Mouse (Mus musculus): Measurements from ENCODE around the gene Eml6. TPM values are rescaled to one million over a fixed set of nuclear protein-coding genes. Genes with fewer than 3 reads are reported as not detected.

The Eml6 gene
- total RNA-seq, 2 experiments from 2014 or later = 21.6 to 25.0 TPM

DNA sequence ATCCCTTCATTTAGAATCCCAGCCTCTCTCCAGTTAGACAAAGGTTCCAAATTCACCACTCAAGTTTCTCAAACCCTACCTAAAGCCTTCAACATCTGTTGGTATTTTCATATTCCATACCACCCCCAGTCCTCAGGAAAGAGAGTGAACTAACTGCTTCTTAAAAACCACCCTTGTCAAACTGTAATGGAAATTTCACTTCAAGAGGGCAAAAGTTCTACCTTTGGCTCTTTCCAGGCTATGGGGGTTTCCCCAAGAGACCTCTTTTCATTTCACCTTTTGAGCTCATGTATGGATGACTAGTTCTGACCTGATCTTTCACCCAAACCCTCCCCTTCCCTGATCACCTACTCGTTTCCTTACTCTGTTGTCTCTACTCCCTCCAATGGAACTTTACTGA lies 226.0 kb downstream of the Eml6 start:
- DNase-seq = no peak
- intact Hi-C loops (cut with DNase I) = no loop called here

DNA sequence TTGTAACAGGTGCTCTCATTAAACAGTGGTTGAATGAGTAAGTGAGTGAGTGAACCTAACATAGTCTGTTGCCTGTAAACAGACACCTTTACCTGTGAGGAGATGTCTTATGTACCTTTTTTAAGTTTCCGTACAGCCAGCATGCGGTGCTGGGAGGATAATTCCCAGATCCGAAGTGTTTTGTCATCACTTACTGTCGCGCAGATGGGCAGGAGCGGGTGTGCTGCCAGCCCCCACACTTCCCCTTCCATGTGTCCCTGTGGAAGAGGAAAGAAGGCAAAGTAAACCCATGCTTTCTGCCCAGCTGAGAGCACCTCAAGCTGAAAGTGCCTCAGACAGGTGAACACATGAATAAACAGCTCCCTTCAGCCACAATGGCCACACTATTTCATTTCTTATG lies 230.7 kb downstream of the Eml6 start:
- DNase-seq = no peak
- intact Hi-C loops (cut with DNase I) = no loop called here

DNA sequence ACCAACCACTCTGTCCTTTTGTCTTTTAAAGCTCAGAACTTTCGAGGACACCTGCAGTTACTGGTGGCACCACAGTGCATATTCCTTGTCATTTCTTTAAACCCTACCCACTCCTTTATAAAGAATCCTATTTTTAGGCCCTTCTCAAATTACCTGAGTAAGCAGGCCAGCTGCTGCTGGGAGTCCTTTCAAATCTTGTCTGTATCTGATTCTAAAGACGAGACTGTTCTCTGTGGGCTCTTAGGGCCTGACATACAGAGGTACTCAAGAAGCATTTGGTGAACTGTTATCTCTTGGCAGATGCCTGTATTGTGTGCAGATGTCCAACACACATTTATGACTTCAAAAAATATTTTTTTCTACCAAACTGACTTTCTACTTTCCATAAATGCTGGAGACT lies 231.4 kb downstream of the Eml6 start:
- intact Hi-C loops (cut with DNase I) = no loop called here
- no peak for DNase-seq

DNA sequence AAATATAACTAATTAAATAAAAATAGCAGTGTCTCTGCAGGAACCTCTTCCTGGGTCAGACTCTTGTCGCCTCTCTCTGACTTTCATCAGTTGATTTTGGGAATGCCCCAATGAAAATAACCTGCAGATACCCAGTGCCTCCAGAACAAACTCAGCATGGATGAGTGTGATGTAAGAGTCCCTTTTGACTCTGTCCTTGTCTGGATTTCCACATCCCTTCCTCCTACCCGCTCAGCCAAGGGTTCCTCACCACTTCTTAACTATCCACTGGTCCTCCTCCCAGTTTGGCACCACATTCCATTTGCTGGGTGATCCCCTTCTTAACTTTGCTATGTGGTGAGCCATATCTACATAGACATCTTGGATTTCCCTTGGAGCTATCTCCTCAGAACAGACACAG lies 235.0 kb downstream of the Eml6 start:
- no peak for DNase-seq
- intact Hi-C loops (cut with DNase I) = no loop called here

DNA sequence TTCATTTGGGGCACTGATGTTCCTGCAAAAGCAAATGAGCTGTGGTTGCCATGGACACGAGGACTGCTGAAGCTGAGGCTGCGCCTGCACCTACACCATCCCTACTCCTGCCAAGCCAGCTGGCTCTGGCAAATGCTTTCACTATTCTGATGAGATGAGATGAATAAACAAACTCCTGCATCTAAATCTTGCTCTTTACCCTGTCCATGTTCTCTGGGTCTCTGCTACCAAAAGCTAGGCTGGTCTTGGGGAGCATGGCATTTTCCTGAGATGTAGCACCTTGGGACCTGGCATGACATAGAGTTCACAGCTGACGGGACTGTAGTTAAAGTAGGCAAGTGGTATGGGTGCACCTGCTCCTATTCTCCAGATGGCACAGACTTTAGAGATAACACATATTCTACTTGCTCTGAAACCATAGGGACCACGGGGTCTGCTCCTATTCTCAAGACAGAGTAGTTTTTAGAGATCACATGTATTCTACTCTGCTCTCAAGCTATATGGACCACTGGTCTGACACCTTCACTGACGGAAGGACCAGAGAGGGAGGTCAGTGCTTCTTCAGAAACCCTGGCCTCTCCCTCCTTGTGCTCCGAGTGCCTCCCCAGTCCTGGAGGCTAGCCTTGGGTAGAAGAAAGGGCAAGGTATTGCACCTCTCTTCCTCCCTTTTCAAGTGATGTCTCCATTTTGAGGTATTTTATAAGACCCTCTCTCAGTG lies 236.8 kb downstream of the Eml6 start:
- intact Hi-C loops (cut with DNase I) = no loop called here
- peak; percentile 55 for DNase-seq

DNA sequence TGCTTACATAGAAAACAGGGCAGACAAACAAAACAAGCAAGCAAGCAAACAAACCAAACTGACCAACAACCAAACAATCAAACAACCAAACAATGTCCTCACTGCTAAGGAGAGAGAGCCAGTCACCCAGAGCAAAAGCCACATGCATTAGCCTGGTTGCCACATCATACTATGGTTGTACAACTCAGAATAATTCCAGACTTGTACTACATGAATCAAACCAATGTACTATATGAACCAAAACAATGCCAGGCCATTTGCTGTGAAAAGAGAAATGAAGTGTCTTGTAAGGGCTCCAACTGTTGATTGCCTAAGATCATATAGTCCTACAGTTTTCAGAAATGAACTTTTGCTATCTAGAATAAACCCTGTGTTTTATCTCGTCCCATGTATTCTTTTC lies 237.3 kb downstream of the Eml6 start:
- DNase-seq = no peak
- intact Hi-C loops (cut with DNase I) = no loop called here

DNA sequence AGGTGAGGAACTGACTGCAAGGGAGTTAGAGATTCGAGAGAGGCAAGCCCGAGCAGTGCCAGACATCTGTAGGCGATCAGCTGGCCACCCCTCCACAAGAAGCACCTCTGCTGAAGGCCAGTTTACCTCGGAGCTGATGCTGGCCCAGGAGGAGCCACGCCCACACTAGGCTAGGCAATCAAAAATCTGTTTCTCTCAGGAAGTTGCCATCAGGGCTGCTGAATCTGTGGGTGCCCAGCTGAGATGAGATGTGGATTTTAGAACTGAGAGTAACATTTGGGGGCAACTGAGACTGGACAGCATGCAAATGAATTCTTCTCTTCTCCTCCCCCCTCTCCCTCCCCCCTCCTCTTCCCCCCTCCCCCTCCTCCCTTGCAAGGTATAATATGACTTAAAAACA lies 238.4 kb downstream of the Eml6 start:
- no peak for DNase-seq
- intact Hi-C loops (cut with DNase I) = no loop called here

DNA sequence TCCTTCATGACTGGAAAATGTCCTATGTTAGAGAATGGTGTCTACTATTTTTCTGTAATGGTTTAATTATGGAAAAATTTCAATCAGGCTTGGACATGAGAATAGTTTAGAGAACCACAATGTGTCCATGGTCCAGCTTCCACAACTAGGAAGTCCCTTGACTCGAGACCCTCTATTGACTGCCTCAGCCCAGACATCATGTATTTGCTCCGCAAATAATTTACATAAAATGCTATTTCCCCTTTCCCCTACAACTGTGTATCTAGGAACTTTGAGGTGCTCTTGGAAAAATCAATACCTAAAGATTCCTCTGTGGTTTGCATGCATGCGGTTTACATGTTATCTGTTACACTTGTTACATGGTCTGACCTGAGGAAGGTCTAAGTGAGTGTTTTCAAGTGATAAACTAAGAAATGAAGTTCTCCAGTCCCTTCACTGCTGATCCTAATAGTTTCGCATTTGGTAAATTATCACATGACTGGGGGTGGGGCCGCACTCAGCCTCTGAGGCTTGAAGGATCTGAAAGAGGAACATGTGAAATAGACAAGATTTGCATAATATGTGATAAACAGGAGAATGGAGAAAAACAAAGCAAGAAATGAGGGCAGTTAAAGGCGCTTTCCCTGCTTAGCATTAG lies 239.1 kb downstream of the Eml6 start:
- DNase-seq = no peak
- intact Hi-C loops (cut with DNase I) = no loop called here

DNA sequence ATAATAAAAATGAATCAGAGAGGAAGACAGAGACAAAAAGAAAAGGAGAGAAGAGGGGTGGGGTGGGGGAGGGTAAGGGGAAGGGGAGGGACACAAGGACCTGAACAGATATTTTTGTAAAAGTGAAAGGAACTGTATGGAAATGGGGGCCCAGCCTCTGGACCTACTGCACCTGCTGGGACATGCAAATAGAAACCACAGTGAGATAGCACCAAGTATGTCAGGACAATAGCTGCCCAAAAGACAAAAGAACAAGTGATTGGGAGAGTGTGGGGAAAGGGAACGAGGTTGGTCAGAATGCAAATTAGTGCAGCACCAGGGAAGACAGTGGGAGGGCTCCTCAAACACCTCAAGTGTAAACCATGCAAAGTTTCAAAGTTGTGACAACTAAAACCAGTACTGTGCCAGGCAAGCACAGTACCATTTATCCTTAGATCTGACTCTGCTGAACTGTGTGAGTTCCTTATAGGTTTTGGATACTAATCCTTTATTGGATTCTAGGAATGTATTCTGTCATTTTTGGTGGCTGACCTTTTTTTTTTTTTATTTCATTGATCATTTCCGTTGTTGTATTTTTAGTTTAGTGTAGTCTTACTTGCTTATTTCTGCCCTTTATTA lies 246.3 kb downstream of the Eml6 start:
- no peak for DNase-seq
- intact Hi-C loops (cut with DNase I) = no loop called here

DNA sequence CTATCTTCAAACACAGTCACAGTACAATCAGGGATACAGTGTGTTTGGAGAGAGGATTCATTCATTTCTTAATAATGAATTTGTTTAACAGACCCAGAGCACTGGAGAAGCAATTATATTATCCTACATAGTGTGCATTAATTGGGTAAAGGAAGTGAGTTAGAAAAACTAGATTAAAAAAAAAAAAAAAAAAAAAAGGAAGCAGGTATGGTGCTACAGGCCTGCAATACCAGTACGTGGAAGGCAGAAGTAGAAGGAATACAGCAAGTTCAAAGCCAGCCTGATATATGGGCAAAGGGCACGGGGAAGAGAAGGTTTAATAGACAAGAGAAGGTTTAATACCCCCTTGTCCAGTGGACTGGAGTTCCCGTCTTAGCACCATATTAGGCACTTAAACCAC lies 246.9 kb downstream of the Eml6 start:
- intact Hi-C loops (cut with DNase I) = no loop called here
- no peak for DNase-seq

DNA sequence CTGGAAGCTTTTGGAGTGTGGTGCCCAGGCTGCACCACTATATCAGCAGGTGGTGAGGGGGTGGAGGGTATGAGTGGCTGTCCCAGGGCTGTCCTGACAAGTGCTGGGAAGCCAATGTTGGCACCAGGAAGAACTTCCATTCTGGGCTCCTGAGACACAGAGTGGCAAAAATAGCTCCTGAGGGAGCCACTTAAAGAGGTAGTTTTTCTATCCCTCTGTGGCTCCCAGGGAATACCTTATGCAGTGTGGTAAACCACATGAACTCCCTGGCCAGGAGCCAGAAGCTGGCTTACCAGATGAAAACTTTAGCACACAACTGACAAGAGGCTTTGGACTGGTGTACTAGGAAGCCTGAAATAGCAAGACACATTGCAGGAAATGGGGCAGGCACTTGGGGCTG lies 247.9 kb downstream of the Eml6 start:
- DNase-seq = no peak
- intact Hi-C loops (cut with DNase I) = no loop called here

DNA sequence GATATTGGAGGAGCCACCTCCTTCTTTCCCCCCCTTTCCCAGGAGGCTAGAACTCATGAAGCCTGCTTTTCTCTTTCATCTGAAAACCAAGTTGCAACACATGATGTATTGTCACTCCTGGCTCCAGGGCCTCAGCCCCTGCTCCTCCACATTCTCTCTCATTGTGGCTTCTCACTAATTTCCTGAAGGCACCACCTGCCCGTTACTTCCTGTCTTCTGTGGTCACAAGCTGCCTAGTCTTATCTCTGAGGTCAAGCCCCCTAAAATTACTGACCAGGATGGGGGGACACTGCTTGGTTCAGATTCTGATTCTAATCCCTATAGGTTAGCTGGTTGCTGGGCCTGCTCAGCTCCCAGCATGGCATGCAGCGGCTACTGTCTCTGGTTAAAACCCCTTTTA lies 251.1 kb downstream of the Eml6 start:
- DNase-seq = no peak
- intact Hi-C loops (cut with DNase I) = no loop called here

DNA sequence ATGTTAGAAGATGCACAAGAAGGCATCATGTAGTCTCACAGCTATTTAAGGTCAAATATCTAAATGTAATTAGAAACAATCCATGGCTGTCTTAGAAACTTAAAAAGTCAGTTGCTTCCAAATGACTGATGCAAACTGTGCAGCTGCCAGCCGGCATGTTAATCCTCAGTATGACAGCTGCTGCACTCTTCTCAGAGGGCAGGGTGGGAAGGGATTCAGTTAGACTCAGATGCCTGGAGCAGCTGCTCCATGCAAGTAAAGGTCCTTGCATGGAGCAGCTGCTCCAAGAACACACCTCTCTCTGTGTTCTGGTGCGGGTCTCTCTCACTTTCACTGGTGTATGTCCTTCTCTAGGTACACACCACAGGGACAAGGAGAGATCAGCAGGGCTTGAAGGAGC lies 251.5 kb downstream of the Eml6 start:
- peak; percentile 41 for DNase-seq
- intact Hi-C loops (cut with DNase I) = no loop called here

DNA sequence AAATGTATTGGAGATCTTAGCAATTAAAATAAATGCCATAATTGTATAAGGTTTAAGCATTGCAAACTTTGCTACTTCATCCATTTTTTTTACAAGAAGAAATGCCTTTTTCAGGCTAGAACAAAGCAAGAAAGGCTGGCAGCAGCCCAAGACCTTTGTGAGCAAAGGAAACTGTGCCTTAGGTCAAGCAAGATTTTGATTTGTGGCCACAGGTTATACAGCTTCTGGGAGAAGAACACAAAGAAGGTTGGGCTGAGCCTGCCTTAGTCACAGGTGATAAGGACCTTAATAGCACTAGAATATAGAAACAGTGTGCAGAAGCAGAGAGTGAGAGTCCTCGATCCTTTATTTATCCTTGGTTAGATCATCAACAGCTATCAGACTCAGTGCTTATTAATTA lies 253.6 kb downstream of the Eml6 start:
- DNase-seq = no peak
- intact Hi-C loops (cut with DNase I) = no loop called here

DNA sequence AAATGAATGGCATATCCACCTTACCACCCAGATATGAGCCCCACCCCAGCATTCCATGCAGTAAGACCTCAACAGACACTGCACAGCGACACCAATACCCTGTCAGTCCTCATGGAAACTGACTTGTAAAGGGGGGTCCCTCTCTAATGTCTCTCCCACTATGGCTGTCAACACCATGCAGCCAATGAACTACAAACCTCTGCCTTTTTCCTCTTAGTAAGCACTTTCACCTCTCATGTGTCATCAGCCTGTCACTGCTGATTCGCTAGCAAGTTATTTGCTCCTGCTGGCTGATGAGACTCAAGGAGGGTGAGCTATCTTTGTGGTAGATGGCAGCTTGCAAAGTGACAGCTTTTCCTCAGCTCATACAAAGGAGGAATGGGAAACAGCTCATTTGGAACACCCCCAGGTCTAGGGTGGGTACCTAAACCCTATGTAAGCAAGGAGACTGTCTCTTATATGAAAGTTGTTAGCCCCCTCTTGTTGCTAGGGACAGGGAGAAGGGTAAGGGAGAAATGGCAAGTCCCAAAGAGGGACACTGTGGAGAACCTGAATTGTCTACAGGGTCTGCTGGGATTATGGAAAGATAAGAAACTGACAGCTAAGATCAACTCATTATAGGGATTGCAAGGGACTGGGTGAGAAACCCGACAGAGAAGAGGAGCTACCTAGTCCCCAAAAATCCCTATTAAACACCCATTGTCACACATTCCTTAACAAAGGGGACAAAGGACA lies 255.0 kb downstream of the Eml6 start:
- intact Hi-C loops (cut with DNase I) = no loop called here
- no peak for DNase-seq

DNA sequence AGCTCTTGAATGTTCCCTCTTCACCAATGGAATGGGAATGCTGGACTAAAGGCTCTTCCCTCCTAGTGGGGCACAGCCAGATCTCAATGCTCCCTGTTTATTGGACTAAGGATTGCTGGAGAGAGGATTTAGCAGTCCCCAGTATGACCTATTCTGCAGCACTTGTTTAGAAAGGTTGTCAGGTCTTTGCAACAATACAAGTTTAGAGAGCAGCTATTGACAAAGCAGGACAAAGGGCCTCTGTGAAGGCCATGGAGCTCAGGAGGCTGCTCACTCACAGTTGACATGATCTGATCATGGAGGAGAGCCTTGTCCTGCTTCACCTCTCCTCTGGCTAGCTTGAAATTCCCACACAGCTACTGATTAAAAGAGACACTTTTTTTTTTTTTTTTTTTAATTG lies 257.3 kb downstream of the Eml6 start:
- no peak for DNase-seq
- intact Hi-C loops (cut with DNase I) = no loop called here

DNA sequence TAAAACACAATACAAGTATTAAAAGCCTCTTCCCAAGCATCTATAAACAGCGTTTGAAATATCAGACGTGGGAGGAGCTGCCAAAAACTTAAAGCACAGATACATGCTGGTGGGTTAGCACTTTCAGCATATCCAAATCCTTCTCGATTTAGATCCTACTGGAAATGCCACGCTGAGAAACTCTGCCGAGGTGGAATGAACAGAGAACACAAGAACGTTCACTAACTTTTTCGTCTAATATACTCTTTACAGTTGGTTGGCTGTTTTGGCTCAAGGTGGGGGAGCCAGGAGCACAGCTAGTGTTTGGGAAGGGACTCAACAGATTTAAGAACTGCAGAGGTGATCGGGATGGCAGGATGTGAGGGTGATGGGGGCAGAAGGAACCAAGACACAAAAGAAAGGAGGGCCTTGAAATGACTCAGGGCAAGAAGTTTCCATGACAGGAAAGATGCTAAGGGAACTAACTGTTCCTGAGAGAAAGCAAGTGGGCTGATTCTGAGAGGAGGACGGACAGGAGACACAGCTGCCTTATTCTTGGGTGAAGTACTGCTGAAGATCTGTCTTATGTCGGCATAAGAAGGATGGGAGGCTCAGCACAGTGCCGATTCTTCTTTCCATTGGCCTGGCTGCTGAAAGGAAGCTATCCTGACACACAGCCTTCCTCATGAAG lies 259.4 kb downstream of the Eml6 start:
- DNase-seq = no peak
- intact Hi-C loops (cut with DNase I) = no loop called here

DNA sequence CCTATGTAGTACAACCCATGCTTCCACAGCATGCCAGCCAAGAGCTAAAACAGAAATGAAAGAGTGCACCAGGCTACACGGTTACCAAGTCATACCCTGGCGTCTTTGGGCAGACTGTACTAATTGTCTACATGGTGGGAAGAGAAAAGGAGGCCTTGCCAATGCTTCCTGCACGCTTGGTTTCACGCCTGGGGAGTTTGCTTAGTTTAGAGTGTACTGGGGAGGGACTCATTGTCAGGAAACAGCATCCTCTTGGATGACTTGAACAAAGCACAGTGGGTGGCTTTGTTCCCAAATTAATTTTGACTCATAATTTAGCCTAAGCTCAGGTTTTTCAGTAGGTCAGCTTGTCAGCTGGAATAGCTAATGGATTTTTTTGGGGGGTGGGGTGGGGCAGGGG lies 260.8 kb downstream of the Eml6 start:
- DNase-seq = peak; percentile 19
- intact Hi-C loops (cut with DNase I) = no loop called here

DNA sequence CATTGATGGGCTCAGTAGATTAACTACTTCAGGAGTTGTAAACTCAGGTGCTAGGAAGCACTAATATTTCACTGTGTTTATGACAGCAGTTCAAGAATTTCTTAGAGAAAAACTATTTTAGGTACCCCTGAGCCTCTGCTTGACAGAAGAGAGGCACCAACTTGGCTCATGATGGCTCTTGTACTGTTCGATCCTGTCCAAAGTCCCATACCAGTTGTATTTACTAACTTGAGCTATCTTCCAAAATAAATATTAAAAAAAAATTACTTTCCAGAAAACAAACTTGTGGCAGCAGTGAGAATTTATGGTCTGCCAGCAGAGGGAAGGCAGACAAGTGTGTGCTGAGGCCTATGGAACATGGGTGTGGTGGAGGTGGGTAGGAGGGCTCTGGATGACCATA lies 263.1 kb downstream of the Eml6 start:
- intact Hi-C loops (cut with DNase I) = no loop called here
- DNase-seq = no peak

DNA sequence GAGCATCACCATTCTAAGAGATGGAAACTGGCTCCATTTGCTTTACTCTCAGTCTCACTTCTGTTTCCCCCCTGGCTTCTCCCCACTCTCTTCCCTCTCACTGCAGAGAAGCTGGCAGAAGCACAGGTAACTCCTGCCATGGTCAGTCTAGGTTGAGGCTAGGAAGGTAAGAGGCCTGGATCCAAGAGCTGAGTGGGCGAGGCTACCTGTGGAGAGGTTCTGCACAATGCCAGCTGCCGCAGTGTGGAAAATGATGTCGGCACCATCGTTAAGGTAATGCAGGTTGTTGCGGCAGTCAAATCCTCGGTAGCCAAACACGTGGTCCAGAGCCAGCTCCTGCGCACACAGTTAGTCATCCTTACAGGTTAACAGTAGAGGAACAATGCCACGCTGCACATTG lies 264.4 kb downstream of the Eml6 start:
- DNase-seq = no peak
- intact Hi-C loops (cut with DNase I) = no loop called here

DNA sequence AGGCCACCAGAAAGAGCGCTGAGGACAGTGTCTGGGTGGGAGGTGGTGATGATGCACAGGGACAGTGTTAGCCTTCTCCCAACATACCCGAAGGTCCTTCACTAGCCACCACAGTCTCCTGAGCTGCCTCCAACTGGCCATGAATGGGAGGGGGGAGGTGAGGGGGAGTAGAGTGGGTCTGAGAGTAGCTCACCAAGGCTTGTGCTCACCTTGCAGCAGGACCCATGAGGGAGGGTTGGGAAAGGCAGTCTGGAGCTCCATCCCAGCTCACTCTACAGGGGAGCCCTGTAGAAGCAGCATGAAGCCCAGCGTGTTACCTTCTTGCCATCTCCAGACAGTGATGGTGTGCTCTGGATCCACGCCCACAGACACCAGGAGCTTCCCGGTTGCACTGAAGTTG lies 267.2 kb downstream of the Eml6 start:
- intact Hi-C loops (cut with DNase I) = no loop called here
- no peak for DNase-seq

Data from left cerebral cortex, postnatal 4 days (tissue).